Mouse (Mus musculus): ENCODE measurements around the gene Tuba3a. TPM values are rescaled to one million over a fixed set of nuclear protein-coding genes. Genes with fewer than 3 reads are reported as not detected.
A peak's percentile ranks its signal among the peaks of the same experiment; 100 is the strongest.

Gene Tuba3a
- polyA plus RNA-seq (2015; fragmentation: Nextera tagmentation; extraction: Ambion mirVana): 0.11 TPM in 1 of 2 replicates, not detected in the other

- Histone ChIP-seq H3K27ac (no peak within 1 kb of the TSS), H3K9ac (no peak within 1 kb of the TSS), H3K4me2 (no peak within 1 kb of the TSS), H3K27me3 (no peaks in the 10 kb centered on the region), H3K36me3 (no peaks in the 10 kb centered on the region), H3K4me3 (no peak within 1 kb of the TSS), H3K4me1 (replicated peaks) (no peaks in the 10 kb centered on the region), H3K9me3 (replicated peaks) (no peaks in the 10 kb centered on the region)
- ATAC-seq (replicated peaks; ENCODE audit: insufficient number of reproducible peaks, insufficient read depth, low FRiP score, low read depth): no peak; the same call in 1 of the 2 replicates
- WGBS: 94% methylated on average over 20 of the region's 22 CpGs
Observed at GRCm38 (mm10) chr6:125285890-125286289, at the start of gene Tuba3a. Gene Tuba3a, minus strand, starts transcription at chr6:125286042.

GRCm38 (mm10) chr6:125334356-125334755 is 48.5 kb upstream of the Tuba3a start:
- 83% methylated on average over 2 of the region's 2 CpGs for WGBS
- Histone ChIP-seq H3K9ac (no peak overlapping the region), H3K9me3 (replicated peaks) (no peaks in the 10 kb centered on the region), H3K4me3 (no peak overlapping the region), H3K4me1 (replicated peaks) (peaks cover 7% of the 10 kb centered on the region; the same call in 1 of the 2 replicates), H3K27ac (no peak overlapping the region), H3K4me2 (no peak overlapping the region), H3K36me3 (no peaks in the 10 kb centered on the region), H3K27me3 (no peaks in the 10 kb centered on the region)
- ATAC-seq (replicated peaks; ENCODE audit: insufficient number of reproducible peaks, insufficient read depth, low FRiP score, low read depth): no peak

GRCm38 (mm10) chr6:125333112-125333899 is 47.5 kb upstream of the Tuba3a start:
- Histone ChIP-seq H3K4me2 (no peak overlapping the region), H3K4me1 (replicated peaks) (peaks cover 7% of the 10 kb centered on the region; the same call in 1 of the 2 replicates), H3K9ac (no peak overlapping the region), H3K9me3 (replicated peaks) (no peaks in the 10 kb centered on the region), H3K4me3 (no peak overlapping the region), H3K27ac (no peak overlapping the region), H3K27me3 (no peaks in the 10 kb centered on the region), H3K36me3 (no peaks in the 10 kb centered on the region)
- ATAC-seq (replicated peaks; ENCODE audit: insufficient number of reproducible peaks, insufficient read depth, low FRiP score, low read depth): no peak
- WGBS: 63% methylated on average over 14 of the region's 14 CpGs

GRCm38 (mm10) chr6:125330626-125331326 is 44.9 kb upstream of the Tuba3a start:
- peak; percentile 91 for ATAC-seq (replicated peaks; ENCODE audit: insufficient number of reproducible peaks, insufficient read depth, low FRiP score, low read depth)
- peak overlapping the region; percentile 63 for H3K9ac ChIP-seq
- peak overlapping the region; percentile 63 for H3K4me3 ChIP-seq
- H3K27me3 ChIP-seq: no peaks in the 10 kb centered on the region
- peak overlapping the region; percentile 90 for H3K4me2 ChIP-seq
- peak overlapping the region; percentile 41 for H3K27ac ChIP-seq
- WGBS: 1% methylated on average over 39 of the region's 39 CpGs
- H3K4me1 ChIP-seq (replicated peaks): peaks cover 7% of the 10 kb centered on the region; the same call in 1 of the 2 replicates
- H3K9me3 ChIP-seq (replicated peaks): no peaks in the 10 kb centered on the region
- no peaks in the 10 kb centered on the region for H3K36me3 ChIP-seq

- Histone ChIP-seq H3K9me3 (replicated peaks) (no peaks in the 10 kb centered on the region), H3K4me2 (no peak overlapping the region), H3K27me3 (peaks cover 3% of the 10 kb centered on the region; the same call in 1 of the 2 replicates), H3K4me1 (replicated peaks) (peaks cover 10% of the 10 kb centered on the region), H3K36me3 (no peaks in the 10 kb centered on the region), H3K4me3 (no peak overlapping the region), H3K27ac (no peak overlapping the region), H3K9ac (no peak overlapping the region)
- 73% methylated on average over 5 of the region's 5 CpGs for WGBS
- ATAC-seq (replicated peaks; ENCODE audit: insufficient number of reproducible peaks, insufficient read depth, low FRiP score, low read depth): no peak
Observed at GRCm38 (mm10) chr6:125328243-125328642, 42.4 kb upstream of the Tuba3a start.

- Histone ChIP-seq H3K27ac (no peak overlapping the region), H3K27me3 (peaks cover 32% of the 10 kb centered on the region), H3K4me1 (replicated peaks) (peaks cover 23% of the 10 kb centered on the region), H3K4me3 (no peak overlapping the region), H3K9me3 (replicated peaks) (no peaks in the 10 kb centered on the region), H3K4me2 (no peak overlapping the region), H3K9ac (0 out of 2 replicates have a peak overlapping the region, but pooled peaks have one; percentile 10), H3K36me3 (no peaks in the 10 kb centered on the region)
- no peak for ATAC-seq (replicated peaks; ENCODE audit: insufficient number of reproducible peaks, insufficient read depth, low FRiP score, low read depth)
- 24% methylated on average over 6 of the region's 6 CpGs for WGBS
Observed at GRCm38 (mm10) chr6:125325337-125325736, 39.5 kb upstream of the Tuba3a start.

- Histone ChIP-seq H3K4me2 (no peak overlapping the region), H3K27ac (no peak overlapping the region), H3K4me3 (no peak overlapping the region), H3K9me3 (replicated peaks) (no peaks in the 10 kb centered on the region), H3K36me3 (no peaks in the 10 kb centered on the region), H3K27me3 (peaks cover 45% of the 10 kb centered on the region), H3K4me1 (replicated peaks) (peaks cover 21% of the 10 kb centered on the region), H3K9ac (no peak overlapping the region)
- 59% methylated on average over 6 of the region's 6 CpGs for WGBS
- no peak for ATAC-seq (replicated peaks; ENCODE audit: insufficient number of reproducible peaks, insufficient read depth, low FRiP score, low read depth)
Observed at GRCm38 (mm10) chr6:125323547-125323946, 37.7 kb upstream of the Tuba3a start.

GRCm38 (mm10) chr6:125322794-125323193 is 37.0 kb upstream of the Tuba3a start:
- ATAC-seq (replicated peaks; ENCODE audit: insufficient number of reproducible peaks, insufficient read depth, low FRiP score, low read depth): no peak
- Histone ChIP-seq H3K9me3 (replicated peaks) (no peaks in the 10 kb centered on the region), H3K36me3 (no peaks in the 10 kb centered on the region), H3K4me2 (0 out of 2 replicates have a peak overlapping the region, but pooled peaks have one; percentile 6), H3K9ac (no peak overlapping the region), H3K4me1 (replicated peaks) (peaks cover 21% of the 10 kb centered on the region), H3K27me3 (peaks cover 45% of the 10 kb centered on the region), H3K27ac (no peak overlapping the region), H3K4me3 (no peak overlapping the region)
- WGBS: 50% methylated on average over 13 of the region's 13 CpGs

GRCm38 (mm10) chr6:125321114-125321855 is 35.4 kb upstream of the Tuba3a start:
- H3K27me3 ChIP-seq: peaks cover 45% of the 10 kb centered on the region
- H3K9ac ChIP-seq: no peak overlapping the region
- peaks cover 28% of the 10 kb centered on the region for H3K4me1 ChIP-seq (replicated peaks)
- H3K27ac ChIP-seq: no peak overlapping the region
- peak overlapping the region; percentile 40; the same call in 1 of the 2 replicates for H3K4me2 ChIP-seq
- ATAC-seq (replicated peaks; ENCODE audit: insufficient number of reproducible peaks, insufficient read depth, low FRiP score, low read depth): no peak; the same call in 1 of the 2 replicates
- H3K9me3 ChIP-seq (replicated peaks): no peaks in the 10 kb centered on the region
- WGBS: 13% methylated on average over 26 of the region's 26 CpGs
- no peak overlapping the region; the same call in 1 of the 2 replicates for H3K4me3 ChIP-seq
- H3K36me3 ChIP-seq: no peaks in the 10 kb centered on the region

- H3K36me3 ChIP-seq: no peaks in the 10 kb centered on the region
- H3K4me1 ChIP-seq (replicated peaks): peaks cover 26% of the 10 kb centered on the region
- no peak within 1 kb of the TSS for H3K9ac ChIP-seq
- H3K27ac ChIP-seq: no peak within 1 kb of the TSS
- H3K27me3 ChIP-seq: peaks cover 45% of the 10 kb centered on the region
- H3K4me2 ChIP-seq: peak within 1 kb of the TSS; percentile 40; the same call in 1 of the 2 replicates
- H3K4me3 ChIP-seq: no peak within 1 kb of the TSS; the same call in 1 of the 2 replicates
- WGBS: 79% methylated on average over 1 of the region's 1 CpGs
- ATAC-seq (replicated peaks; ENCODE audit: insufficient number of reproducible peaks, insufficient read depth, low FRiP score, low read depth): no peak
- no peaks in the 10 kb centered on the region for H3K9me3 ChIP-seq (replicated peaks)
Observed at GRCm38 (mm10) chr6:125320323-125320722, 34.5 kb upstream of the Tuba3a start, which contains the start of gene Scnn1a. Gene Scnn1a, plus strand, starts transcription at chr6:125320659.

- ATAC-seq (replicated peaks; ENCODE audit: insufficient number of reproducible peaks, insufficient read depth, low FRiP score, low read depth): 0 out of 2 replicates have a peak, but pooled peaks have one; percentile 6
- no peak overlapping the region for H3K4me2 ChIP-seq
Observed at GRCm38 (mm10) chr6:125319919-125320296, 34.1 kb upstream of the Tuba3a start.

More at GRCm38 (mm10) chr6:125319919-125320296, 34.1 kb upstream of the Tuba3a start:
- H3K9me3 ChIP-seq (replicated peaks): no peaks in the 10 kb centered on the region
- H3K4me3 ChIP-seq: no peak overlapping the region
- no peak overlapping the region for H3K9ac ChIP-seq
- no peaks in the 10 kb centered on the region for H3K36me3 ChIP-seq
- peaks cover 45% of the 10 kb centered on the region for H3K27me3 ChIP-seq
- H3K4me1 ChIP-seq (replicated peaks): peaks cover 25% of the 10 kb centered on the region
- H3K27ac ChIP-seq: no peak overlapping the region

Measured in heart, embryonic 15.5 days (tissue).